34 mouse cellular contexts compared by ENCODE assay signal in the genomic region with DNA sequence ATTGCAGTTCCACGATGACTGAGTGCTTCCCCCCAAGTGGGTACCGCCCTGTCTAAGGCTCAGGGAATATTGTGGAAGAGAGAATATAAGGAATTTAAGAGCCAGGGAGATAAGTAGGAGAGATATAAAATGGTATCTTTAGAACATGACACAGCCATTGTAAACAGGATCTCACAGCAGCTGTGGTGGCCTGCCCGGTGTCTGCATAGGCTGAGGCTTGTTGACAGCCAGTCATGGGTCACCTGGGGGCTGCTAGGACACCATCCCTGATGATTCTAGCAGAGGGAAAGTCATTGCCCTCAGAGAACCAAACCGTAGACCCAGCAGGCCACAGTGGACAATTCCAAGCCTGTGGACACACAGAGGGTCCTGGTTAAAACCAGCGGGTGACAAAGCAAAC. TPM values are rescaled to one million over a fixed set of nuclear protein-coding genes. Genes with fewer than 3 reads are reported as not detected.
"Had no signal": no experiment of that assay in that cellular context is flagged by ENCODE, and none has a peak within 500 bp of the region (broad histone marks: within the 10 kb centered on the region; RNA-seq: fewer than 3 reads in every experiment).

No protein-coding gene starts in this region.

- H3K9ac ChIP-seq: limb, embryonic 12.5 days; limb, embryonic 13.5 days; limb, embryonic 15.5 days; liver, embryonic 12.5 days; liver, embryonic 13.5 days; liver, embryonic 14.5 days; liver, embryonic 15.5 days; liver, postnatal 0 days; lung, embryonic 14.5 days; lung, embryonic 15.5 days; midbrain, embryonic 12.5 days; midbrain, embryonic 13.5 days; midbrain, embryonic 15.5 days; neural tube, embryonic 12.5 days had no signal

- ATAC-seq: liver, embryonic 12.5 days; liver, postnatal 0 days; lung, postnatal 0 days; midbrain, embryonic 13.5 days; midbrain, embryonic 15.5 days; midbrain, embryonic 16.5 days had no signal

- H3K36me3 ChIP-seq: limb, embryonic 10.5 days; limb, embryonic 12.5 days; limb, embryonic 13.5 days; limb, embryonic 15.5 days; liver, embryonic 12.5 days; liver, embryonic 13.5 days; liver, embryonic 15.5 days; lung, embryonic 15.5 days; midbrain, embryonic 10.5 days; midbrain, embryonic 12.5 days; midbrain, embryonic 13.5 days; midbrain, embryonic 15.5 days; neural tube, embryonic 12.5 days had no signal

- H3K9me3 ChIP-seq: limb, embryonic 10.5 days; limb, embryonic 12.5 days; limb, embryonic 13.5 days; limb, embryonic 15.5 days; liver, embryonic 12.5 days; liver, embryonic 13.5 days; liver, embryonic 15.5 days; lung, embryonic 15.5 days; megakaryocyte, embryonic 14.5 days; midbrain, embryonic 10.5 days; midbrain, embryonic 12.5 days; midbrain, embryonic 13.5 days; midbrain, embryonic 15.5 days; neural tube, embryonic 12.5 days had no signal

- H3K4me1 ChIP-seq: limb, embryonic 10.5 days; limb, embryonic 12.5 days; liver, embryonic 15.5 days; lung, embryonic 15.5 days had no signal

- H3K27ac ChIP-seq: limb, embryonic 10.5 days; limb, embryonic 12.5 days; limb, embryonic 13.5 days; limb, embryonic 15.5 days; liver, embryonic 12.5 days; liver, embryonic 13.5 days; liver, embryonic 14.5 days; liver, embryonic 15.5 days; lung, embryonic 15.5 days; macrophage; midbrain, embryonic 10.5 days; midbrain, embryonic 12.5 days; midbrain, embryonic 13.5 days; midbrain, embryonic 15.5 days; neural tube, embryonic 12.5 days had no signal

- H3K4me2 ChIP-seq: limb, embryonic 12.5 days; limb, embryonic 13.5 days; limb, embryonic 15.5 days; liver, embryonic 11.5 days; liver, embryonic 12.5 days; liver, embryonic 13.5 days; liver, embryonic 15.5 days; lung, embryonic 14.5 days; lung, embryonic 15.5 days; midbrain, embryonic 11.5 days; midbrain, embryonic 12.5 days; midbrain, embryonic 13.5 days; midbrain, embryonic 15.5 days; neural tube, embryonic 12.5 days had no signal

- H3K27me3 ChIP-seq: limb, embryonic 12.5 days; limb, embryonic 13.5 days; limb, embryonic 15.5 days; liver, embryonic 12.5 days; liver, embryonic 13.5 days; liver, embryonic 15.5 days; lung, embryonic 15.5 days; midbrain, embryonic 13.5 days; midbrain, embryonic 15.5 days; neural tube, embryonic 12.5 days had no signal

- H3K4me3 ChIP-seq: limb, embryonic 10.5 days; limb, embryonic 12.5 days; limb, embryonic 13.5 days; limb, embryonic 15.5 days; liver, embryonic 12.5 days; liver, embryonic 13.5 days; liver, embryonic 15.5 days; lung, embryonic 15.5 days; megakaryocyte, embryonic 14.5 days; midbrain, embryonic 10.5 days; midbrain, embryonic 12.5 days; midbrain, embryonic 13.5 days; midbrain, embryonic 15.5 days; myocyte; neural tube, embryonic 12.5 days had no signal

- DNase-seq: left cerebral cortex, postnatal 4 days; liver; liver, embryonic 13.5 days; liver, postnatal 0 days; lung, adult 18-20 months; lung, adult 2 months; lung, embryonic 14.5 days; lung, postnatal 10 days; lung, postnatal 14 days; lung, postnatal 36 days; lung, postnatal 4 days; midbrain, embryonic 14.5 days had no signal

RNA-seq across cellular contexts. Expression of gene Jph4, which starts 34.2 kb away (rescaled TPM):
- polyA plus RNA-seq: liver, adult 2 months; liver, embryonic 16.5 days; liver, postnatal 0 days; macrophage; myocyte had no signal
